Mouse (Mus musculus) liver, adult 2 months (tissue): ENCODE measurements around the gene Dok3. TPM values are rescaled to one million over a fixed set of nuclear protein-coding genes. Genes with fewer than 3 reads are reported as not detected.

Experiments
- DNase-seq: peaks from one replicate; pipeline ENCODE4 v3.0.0-alpha.2; 2011; ENCODE audit warnings: low read depth, low spot score; ENCODE audit errors: extremely low read depth
- H3K27ac ChIP-seq: fragments of 200-500 bp; replicated peaks from 2 replicates; pipeline ENCODE4 v1.5.1; 2012; ENCODE audit warnings: low read depth, mild to moderate bottlenecking, control low read depth, inconsistent platforms, low read length; ENCODE audit not compliant: insufficient read depth
- H3K27me3 ChIP-seq: fragments of 200-500 bp; 2 replicates; pipeline ENCODE4 v1.6.1; 2012; ENCODE audit warnings: mild to moderate bottlenecking, moderate library complexity, low read length, inconsistent platforms; ENCODE audit not compliant: control insufficient read depth, insufficient read depth
- H3K36me3 ChIP-seq: fragments of 200-500 bp; 2 replicates; pipeline ENCODE4 v1.6.1; 2012; ENCODE audit warnings: low read length, inconsistent platforms; ENCODE audit not compliant: control insufficient read depth, insufficient read depth
- H3K4me1 ChIP-seq: fragments of 200-500 bp; 2 replicates; pipeline ENCODE4 v1.6.1; 2011; ENCODE audit warnings: low read length; ENCODE audit not compliant: control insufficient read depth, insufficient read depth
- H3K4me3 ChIP-seq: fragments of 200-500 bp; 2 replicates; pipeline ENCODE4 v1.5.1; 2011; ENCODE audit warnings: low read depth, mild to moderate bottlenecking, control low read depth, low read length, moderate library complexity; ENCODE audit not compliant: insufficient read depth
- H3K79me2 ChIP-seq: fragments of 200-500 bp; 2 replicates; pipeline ENCODE4 v1.6.1; 2012; ENCODE audit warnings: inconsistent platforms, mild to moderate bottlenecking, low read length, moderate library complexity; ENCODE audit not compliant: control insufficient read depth, insufficient read depth
- H3K9ac ChIP-seq: fragments of 200-500 bp; 2 replicates; pipeline ENCODE4 v1.6.1; 2012; ENCODE audit warnings: low read depth, mild to moderate bottlenecking, control low read depth, inconsistent platforms, low read length
- CTCF ChIP-seq: fragments of 200-500 bp; IDR thresholded peaks from 2 replicates; pipeline ENCODE4 v1.5.1; 2011; ENCODE audit warnings: low read depth, low read length, control low read depth
- POLR2A ChIP-seq: fragments of 200-500 bp; IDR thresholded peaks from 2 replicates; pipeline ENCODE4 v1.6.1; 2011; ENCODE audit warnings: low read length, control low read depth; ENCODE audit not compliant: insufficient read depth; ENCODE audit errors: extremely low read depth
- WGBS: fragments of 180-500 bp; shearing (Covaris S2); methylation state at CpG from one replicate; pipeline ENCODE4 v1.1.7; 2018; 5-methylcytosine and 5-hydroxymethylcytosine counted together
- polyA plus RNA-seq: library from polyadenylated mRNA; depleted of rRNA; stranded (reverse); fragments of >200 nt; gene quantifications from 2 replicates; pipeline ENCODE4 v1.2.3, GENCODE M21; 2012
- total RNA-seq: library from RNA; depleted of rRNA; stranded (reverse); fragments of >200 nt; gene quantifications from 2 replicates; pipeline ENCODE4 v1.2.3, GENCODE M21; 2014

Dok3 gene
- total and polyA plus RNA-seq, 2 experiments: 0.46 to 5.2 TPM

DNA sequence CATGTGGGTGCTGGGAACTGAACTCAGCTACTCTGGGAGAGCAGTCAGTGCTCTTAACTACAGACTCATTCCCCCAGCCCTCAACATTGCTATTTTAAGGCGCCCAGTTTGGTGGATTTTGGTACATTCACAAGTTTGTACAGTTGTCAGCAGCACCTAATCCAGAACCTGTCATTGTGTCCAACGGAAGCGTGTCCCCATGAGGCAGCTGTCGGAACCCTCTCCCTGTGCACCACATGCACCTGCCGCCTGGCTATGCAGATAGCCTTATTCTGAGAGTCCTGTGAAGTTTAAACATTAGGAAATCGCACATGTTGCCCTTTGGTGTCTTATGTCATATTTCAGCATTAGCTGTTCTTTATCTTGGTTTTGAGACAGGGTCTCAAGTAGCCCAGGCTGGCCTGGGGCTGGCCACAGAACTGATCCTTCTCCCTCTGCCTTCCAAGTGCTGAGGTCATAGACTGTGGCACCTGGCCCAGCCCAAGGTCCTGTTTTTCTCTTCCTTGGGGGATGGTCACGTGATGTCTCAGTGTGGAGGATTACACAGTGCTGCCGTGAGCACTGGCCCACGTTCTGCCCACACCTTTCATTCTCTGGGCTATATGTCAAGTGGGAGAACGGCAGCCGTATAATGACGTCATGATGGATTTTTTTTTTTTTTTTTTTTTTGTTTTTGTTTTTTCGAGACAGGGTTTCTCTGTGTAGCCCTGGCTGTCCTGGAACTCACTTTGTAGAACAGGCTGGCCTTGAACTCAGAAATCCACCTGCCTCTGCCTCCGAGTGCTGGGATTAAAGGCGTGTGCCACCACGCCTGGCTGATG lies 3.2 kb downstream of the Dok3 start:
- Histone ChIP-seq H3K27ac (no peak overlapping the region), H3K27me3 (no peaks in the 10 kb centered on the region), H3K4me1 (peaks cover 8% of the 10 kb centered on the region), H3K4me3 (no peak overlapping the region), H3K79me2 (no peaks in the 10 kb centered on the region), H3K36me3 (no peaks in the 10 kb centered on the region; the same call in 1 of the 2 replicates), H3K9ac (no peak overlapping the region)
- DNase-seq: no peak
- 76% methylated on average over 16 of the region's 16 CpGs for WGBS
- TF ChIP-seq CTCF: no peak
- no peak for TF ChIP-seq POLR2A

GRCm38 (mm10) chr13:55523951-55524600 lies 5.0 kb downstream of the Dok3 start:
- DNase-seq: no peak
- Histone ChIP-seq H3K79me2 (no peaks in the 10 kb centered on the region), H3K4me1 (no peaks in the 10 kb centered on the region), H3K27ac (peak overlapping the region; percentile 40; the same call in 1 of the 2 replicates), H3K36me3 (no peaks in the 10 kb centered on the region), H3K4me3 (peak overlapping the region; percentile 26; the same call in 1 of the 2 replicates), H3K9ac (no peak overlapping the region; the same call in 1 of the 2 replicates), H3K27me3 (no peaks in the 10 kb centered on the region)
- 78% methylated on average over 23 of the region's 23 CpGs for WGBS
- TF ChIP-seq CTCF (no peak), POLR2A (no peak)

DNA sequence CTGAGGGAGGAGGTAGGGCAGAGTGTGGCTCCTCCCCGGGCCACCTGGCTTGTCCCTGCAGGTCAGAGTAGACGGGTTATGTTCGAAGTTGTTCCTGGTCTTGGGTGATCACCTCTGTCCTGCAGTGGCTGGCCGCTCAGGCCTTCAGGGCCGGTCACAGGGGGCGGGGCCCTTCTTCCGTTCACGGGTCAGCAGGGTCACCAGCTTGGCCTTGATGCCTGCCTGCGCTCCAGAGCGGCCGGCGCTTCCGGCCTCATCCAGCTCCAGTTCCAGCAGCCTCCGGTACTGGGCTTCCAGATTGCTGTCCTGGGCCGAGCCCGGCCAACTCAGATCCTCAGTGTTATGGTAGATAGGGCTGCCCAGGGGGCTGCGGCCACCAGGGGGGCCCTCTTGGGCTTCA lies 5.8 kb downstream of the Dok3 start:
- peak overlapping the region; percentile 40; the same call in 1 of the 2 replicates for H3K27ac ChIP-seq
- 57% methylated on average over 17 of the region's 17 CpGs for WGBS

GRCm38 (mm10) chr13:55522730-55523129 lies 6.4 kb downstream of the Dok3 start:
- Histone ChIP-seq H3K36me3 (no peaks in the 10 kb centered on the region), H3K4me1 (no peaks in the 10 kb centered on the region), H3K4me3 (no peak overlapping the region), H3K27me3 (no peaks in the 10 kb centered on the region), H3K9ac (no peak overlapping the region), H3K27ac (peak overlapping the region; percentile 13; the same call in 1 of the 2 replicates), H3K79me2 (no peaks in the 10 kb centered on the region)
- TF ChIP-seq POLR2A: no peak
- TF ChIP-seq CTCF: no peak
- DNase-seq: no peak
- WGBS: 65% methylated on average over 8 of the region's 8 CpGs

More for the DNA sequence above, 5.8 kb downstream of the Dok3 start:
- Histone ChIP-seq H3K79me2 (no peaks in the 10 kb centered on the region), H3K27me3 (no peaks in the 10 kb centered on the region), H3K4me1 (no peaks in the 10 kb centered on the region), H3K36me3 (no peaks in the 10 kb centered on the region), H3K4me3 (peak overlapping the region; percentile 26; the same call in 1 of the 2 replicates), H3K9ac (no peak overlapping the region; the same call in 1 of the 2 replicates)
- TF ChIP-seq CTCF: no peak
- TF ChIP-seq POLR2A: no peak
- DNase-seq: peak; percentile 26

DNA sequence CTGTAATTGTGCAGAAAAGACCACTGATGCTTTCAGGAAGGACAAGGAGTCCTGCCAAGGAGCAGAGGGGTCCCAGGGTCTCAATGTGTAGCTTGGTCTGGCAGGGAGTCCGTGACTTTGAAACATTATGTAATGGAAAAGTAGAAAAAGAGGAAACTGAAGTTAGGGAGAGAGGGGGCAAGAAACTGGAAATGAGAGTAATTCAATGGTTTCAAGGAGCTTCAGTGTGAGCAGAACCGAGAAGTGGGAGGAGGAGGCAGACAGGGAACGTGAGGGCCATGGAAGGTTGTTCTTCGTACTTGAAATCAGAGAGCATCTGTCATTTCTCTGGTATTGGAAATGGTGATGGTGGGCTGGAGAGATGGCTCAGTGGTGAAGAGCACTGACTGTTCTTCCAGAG lies 9.5 kb downstream of the Dok3 start:
- TF ChIP-seq CTCF (no peak), POLR2A (no peak)
- Histone ChIP-seq H3K4me3 (no peak overlapping the region), H3K36me3 (no peaks in the 10 kb centered on the region), H3K79me2 (no peaks in the 10 kb centered on the region), H3K4me1 (no peaks in the 10 kb centered on the region), H3K27me3 (no peaks in the 10 kb centered on the region), H3K27ac (no peak overlapping the region), H3K9ac (no peak overlapping the region)
- 85% methylated on average over 4 of the region's 4 CpGs for WGBS
- no peak for DNase-seq

DNA sequence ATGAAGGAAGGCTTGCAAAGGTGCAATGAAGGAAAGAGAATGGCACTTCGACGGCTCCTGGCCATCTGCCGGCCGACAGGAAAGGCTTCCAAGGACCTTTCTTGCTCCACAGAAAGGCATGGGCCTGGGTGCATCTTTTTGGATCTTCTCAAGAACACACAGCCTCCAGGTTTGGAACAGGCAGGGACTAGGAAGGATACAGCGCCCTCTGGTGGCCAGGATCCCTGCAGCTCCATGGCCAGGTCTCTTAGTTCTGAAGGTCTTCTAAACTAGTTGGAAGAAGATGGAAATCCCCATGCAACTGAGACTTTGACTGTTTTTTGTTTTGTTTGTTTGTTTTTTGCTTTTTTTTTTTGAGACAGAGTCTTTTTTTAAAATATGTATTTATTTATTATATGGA lies 12.1 kb downstream of the Dok3 start:
- 5% methylated on average over 5 of the region's 5 CpGs for WGBS
- peak; percentile 63 for DNase-seq

More for the DNA sequence above, 12.1 kb downstream of the Dok3 start:
- H3K4me1 ChIP-seq: peaks cover 3% of the 10 kb centered on the region
- TF ChIP-seq CTCF: peak; percentile 96
- TF ChIP-seq POLR2A: no peak
- no peak overlapping the region for H3K27ac ChIP-seq
- no peaks in the 10 kb centered on the region for H3K27me3 ChIP-seq
- H3K4me3 ChIP-seq: no peak overlapping the region
- no peak overlapping the region for H3K9ac ChIP-seq
- H3K79me2 ChIP-seq: no peaks in the 10 kb centered on the region
- no peaks in the 10 kb centered on the region for H3K36me3 ChIP-seq
